Mouse (Mus musculus) adrenal gland, adult 8-10 months (tissue): Measurements from ENCODE around the gene Csf2. TPM values are rescaled to one million over a fixed set of nuclear protein-coding genes. Genes with fewer than 3 reads are reported as not detected.
A peak's percentile ranks its signal among the peaks of the same experiment; 100 is the strongest.

ENCODE experiments used
- DNase-seq: peaks from one replicate; pipeline ENCODE4 v3.0.0; 2022
- total RNA-seq, 4 experiments: library from RNA; stranded (reverse); gene quantifications; 2 replicates each; pipeline ENCODE4 v1.2.4; 2022

The Csf2 gene
- total RNA-seq, 4 experiments from 2014 or later = not detected

GRCm38 (mm10) chr11:54236939-54237338 lies 12.5 kb downstream of the Csf2 start:
- DNase-seq = peak; percentile 26

- DNase-seq = no peak
Measured at GRCm38 (mm10) chr11:54227478-54227877, 22.0 kb downstream of the Csf2 start.

DNA sequence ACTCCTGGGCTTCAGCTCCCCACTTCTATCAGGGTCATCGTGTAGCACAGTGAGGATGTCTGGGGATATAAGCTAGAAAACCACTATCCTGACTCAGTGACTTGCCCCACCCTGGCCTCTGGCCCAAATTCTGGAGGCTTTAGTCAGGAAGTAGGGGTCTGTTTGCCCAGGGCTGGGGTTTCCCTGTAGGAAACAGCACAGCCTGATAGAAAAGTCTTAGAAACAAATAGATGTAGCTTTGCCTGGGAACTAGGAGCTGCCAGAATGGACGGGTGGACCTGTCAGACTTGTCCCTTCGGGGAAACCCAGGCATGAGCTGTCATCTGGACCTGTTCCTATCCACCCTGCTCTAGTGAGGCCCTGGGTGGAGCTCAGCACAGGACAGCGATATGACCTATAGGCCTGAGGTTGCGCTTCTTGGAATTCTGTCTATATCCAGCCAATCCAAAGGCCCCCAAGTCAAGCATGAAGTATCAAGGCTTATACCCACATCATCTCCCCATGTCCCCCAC lies 24.9 kb downstream of the Csf2 start:
- no peak for DNase-seq

DNA sequence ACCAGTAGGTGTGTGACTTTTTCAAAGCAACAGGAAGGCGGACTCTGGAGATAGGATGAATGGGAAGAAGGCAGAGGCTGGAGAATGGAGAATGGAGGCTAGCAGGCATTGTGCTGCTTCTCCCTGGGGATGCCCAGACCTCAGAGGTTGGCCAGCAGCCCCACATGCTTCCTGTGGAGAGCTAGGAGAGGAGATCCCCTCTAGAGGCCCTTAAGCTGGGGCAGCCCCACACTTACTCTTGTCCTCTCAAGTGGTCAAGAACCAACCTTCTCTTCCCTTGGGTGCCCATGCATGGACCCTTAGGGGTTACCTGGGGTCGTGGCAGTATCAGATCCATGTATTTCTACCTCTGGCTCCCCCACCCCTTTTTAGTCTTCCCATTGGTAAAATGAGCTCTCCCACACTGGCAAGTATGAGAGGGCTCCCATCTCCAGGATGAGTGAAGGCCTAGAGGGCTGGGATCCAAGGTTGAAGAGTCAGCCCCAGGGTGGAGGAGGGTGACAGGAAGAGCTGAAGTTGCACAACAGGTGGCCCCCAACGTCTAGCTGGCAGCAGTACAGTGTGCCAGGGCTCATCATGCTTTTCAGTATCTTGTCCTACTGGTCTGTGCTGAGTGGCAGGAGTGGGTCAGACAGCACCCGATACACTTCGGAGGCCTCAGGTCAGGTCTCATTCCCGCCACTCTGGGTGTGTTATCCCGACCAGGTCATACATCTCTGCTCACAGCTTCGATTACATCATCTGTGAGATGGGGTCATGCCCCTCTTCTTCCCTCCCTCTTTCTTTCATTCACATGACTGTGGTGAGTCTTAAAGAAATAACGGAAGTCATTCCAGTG lies 25.6 kb downstream of the Csf2 start:
- DNase-seq = peak; percentile 24

DNA sequence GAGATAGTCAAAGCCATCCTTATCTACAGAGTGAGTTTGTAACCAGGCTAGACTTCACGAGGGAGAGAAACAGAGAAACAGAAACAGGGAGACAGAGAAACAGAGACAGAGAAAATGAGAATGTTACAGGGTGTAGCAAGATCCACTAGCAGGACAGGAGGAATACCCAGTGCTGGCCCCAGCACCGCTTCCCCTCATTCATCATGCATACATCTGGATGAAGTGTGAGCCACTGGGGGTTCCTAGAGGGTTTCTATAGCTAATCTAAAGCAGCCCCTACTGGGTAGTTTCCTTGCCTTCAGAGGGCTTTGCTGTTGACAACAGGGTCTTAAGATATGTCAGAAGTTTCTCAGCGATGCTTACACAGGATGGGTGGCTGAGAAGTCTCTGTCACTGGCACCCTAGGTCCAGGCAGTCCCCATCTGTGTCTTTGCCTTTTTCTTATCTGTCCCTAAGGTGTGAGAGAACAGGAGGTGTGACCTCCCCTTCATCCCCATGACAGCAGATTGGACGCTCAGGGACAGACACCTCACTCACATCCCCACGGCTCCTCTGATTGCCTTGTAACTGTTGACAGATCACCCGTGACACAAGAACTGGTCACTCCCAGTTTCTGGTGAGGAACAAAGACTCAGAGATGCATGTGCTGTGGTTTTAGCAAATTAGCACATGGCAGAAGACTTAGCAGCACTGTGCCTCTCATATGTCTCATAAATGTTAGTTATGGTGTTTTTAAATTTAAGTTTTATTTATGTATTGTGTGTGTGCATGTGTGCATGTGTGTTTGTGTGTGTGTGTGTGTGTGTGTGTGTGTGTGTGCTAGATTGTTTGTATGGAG lies 29.3 kb downstream of the Csf2 start:
- no peak for DNase-seq

DNA sequence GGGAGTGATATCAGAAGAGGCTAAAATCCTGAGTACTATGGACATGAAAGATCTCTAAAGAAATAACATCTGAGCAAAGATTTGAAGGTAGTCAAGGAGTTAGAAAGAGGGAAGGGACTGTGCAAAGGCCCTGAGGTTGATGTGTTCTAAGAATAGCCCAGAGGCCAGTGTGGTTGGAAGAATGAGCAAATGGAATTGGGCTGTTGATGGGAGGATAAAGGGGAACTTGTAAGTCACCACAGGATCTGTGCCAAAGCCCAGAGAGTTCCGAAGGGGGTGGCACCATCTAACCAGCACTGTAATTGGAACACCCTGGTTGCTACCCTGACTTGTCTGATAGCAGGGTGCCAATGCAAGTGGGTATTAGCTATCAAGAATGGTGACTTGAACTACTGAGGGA lies 30.3 kb downstream of the Csf2 start:
- DNase-seq = no peak

DNA sequence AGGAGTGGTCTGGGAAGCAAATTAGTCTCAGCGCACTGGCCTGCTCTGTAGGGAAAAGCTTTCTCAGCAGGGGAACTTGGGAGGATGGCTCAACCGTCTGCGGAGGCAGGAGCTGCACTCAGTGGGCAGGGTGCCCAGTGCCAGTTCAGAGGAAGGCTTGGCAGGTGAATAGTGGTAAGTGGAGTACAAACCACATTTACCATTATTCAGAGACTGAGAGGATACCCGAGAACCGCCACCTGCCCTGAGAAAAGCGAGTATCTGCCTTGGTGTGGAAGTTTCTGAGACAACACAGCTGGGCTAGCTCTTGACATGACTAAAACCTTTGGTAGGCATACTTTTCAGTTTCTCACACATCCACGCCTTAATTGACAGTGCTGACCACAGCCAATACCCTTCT lies 32.1 kb downstream of the Csf2 start:
- DNase-seq = no peak

- DNase-seq = peak; percentile 31
Measured at GRCm38 (mm10) chr11:54216091-54216490, 33.4 kb downstream of the Csf2 start.

GRCm38 (mm10) chr11:54214499-54215443 lies 34.7 kb downstream of the Csf2 start:
- DNase-seq = peak; percentile 96

DNA sequence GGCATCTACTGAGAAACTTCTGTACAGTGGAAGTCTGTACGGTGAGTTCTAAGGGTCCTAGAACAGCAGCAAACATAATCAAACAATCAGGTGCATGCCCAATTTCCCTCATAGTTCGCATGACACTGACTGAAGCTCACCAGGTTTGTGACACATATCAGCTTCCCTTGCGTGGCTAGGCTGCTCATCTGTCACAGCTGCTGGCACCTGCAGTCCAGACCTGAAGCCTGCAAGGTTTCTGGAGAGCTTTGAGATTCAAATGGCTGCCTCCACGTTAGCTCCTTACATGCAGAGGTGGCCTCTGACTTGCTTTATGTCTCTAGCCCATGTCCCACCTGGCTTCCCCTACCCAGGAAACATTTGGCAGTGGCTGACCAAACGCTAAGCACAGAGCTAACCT lies 35.8 kb downstream of the Csf2 start:
- no peak for DNase-seq

- DNase-seq = no peak
Measured at GRCm38 (mm10) chr11:54206993-54207392, 42.5 kb downstream of the Csf2 start.

DNA sequence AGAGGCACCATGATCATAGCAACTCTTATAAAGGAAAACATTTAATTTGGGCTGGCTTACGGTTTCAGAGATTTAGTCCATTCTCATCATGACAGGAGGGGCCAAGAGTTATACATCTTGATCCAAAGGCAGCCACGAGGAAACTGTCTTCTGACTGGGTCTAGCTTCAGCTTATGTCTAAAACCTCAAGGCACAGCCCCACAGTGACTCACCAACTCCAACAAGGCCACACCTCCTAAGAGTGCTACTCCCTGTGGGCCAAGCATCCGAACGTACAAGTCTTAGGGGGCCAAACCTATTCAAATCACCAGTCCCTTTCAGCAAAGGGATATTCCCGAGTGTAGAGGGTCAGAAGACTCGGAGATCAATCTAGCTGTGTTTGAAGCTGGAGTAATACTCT lies 44.1 kb downstream of the Csf2 start:
- no peak for DNase-seq

DNA sequence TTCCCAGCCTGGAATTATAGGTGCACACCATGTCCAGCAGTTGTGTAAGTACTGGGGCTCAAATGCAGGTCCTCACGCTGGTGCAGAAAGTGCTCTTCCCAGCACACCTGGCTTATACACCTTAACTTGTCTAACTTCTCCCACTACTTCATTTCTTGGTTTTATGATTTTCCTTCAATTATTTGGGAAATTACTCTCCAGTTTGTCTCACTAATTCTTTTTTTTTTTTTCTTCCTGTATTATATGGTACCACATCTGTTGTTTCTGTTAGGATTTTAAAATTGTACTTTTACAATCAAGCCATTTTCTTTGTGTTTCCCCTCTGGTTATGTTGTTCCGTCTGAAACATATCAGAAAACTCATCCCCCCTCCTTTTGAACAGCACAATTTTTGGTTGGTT lies 44.7 kb downstream of the Csf2 start:
- DNase-seq = no peak

DNA sequence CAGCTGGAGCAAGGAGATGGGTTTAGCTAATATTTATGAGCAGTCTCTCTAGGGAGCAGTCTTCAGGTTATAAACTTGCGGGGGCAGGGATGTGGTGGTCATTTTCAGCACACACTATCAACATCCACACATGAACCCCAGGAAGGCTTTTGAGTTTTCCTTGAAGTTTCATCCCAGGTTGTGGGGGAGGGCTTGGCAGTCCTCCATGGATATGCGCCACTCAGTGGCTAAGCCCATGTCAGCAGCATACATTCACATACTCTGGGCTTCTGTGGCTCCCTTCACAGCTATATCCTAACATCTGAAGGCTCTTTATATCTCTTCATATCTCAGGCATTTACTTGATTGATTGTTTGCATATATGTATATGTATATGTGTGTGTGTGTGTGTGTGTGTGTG lies 46.3 kb downstream of the Csf2 start:
- no peak for DNase-seq

- no peak for DNase-seq
Measured at GRCm38 (mm10) chr11:54201881-54202685, 47.4 kb downstream of the Csf2 start.

DNA sequence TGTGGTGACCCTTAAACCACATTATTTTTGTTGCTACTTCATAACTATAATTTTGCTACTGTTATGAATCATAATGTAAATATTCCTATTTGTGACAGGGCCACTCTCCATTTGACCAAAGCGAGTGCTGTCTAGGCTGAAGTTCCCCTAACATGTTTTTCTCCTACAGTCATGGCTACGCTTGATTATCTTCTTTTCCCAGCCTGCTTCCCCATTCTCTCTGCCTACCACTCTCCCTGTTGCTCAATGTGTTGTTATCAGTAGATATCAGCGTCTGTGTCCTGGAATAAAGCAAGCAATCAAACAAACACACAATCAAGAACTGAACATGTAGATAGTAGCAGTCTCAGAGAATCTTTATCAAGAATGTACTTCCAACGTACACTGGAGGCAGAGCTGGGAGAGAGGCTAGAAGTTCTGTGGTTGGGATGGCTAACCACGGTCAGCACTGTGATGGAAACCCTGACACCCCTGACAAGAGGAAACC lies 48.1 kb downstream of the Csf2 start:
- no peak for DNase-seq

Other genes starting within 250 kb of the Csf2 start
- gene Slc22a4, start 221.6 kb downstream of the Csf2 start, total RNA-seq = 1 to 10 TPM; 6.1 to 8.6 (median 7.7) TPM
- 10 to 100 TPM in 2 of 4 experiments, 1 to 10 TPM in 2; 6.7 to 16.2 (median 12.1) TPM for gene Pdlim4, start 180.7 kb downstream of the Csf2 start, total RNA-seq
- 10 to 100 TPM; 29.1 to 52.2 (median 44.5) TPM for gene P4ha2, start 149.6 kb downstream of the Csf2 start, total RNA-seq
- gene Il3, start 17.6 kb upstream of the Csf2 start, total RNA-seq = not detected
- 10 to 100 TPM in 1 of 4 experiments, 1 to 10 TPM in 3; 8.0 to 11.3 (median 8.6) TPM for gene Acsl6, start 54.1 kb upstream of the Csf2 start, total RNA-seq
- gene Meikin, start 121.0 kb upstream of the Csf2 start, total RNA-seq = not detected
- gene Fnip1, start 188.5 kb upstream of the Csf2 start, total RNA-seq = 10 to 100 TPM; 26.4 to 34.7 (median 30.6) TPM